Mouse (Mus musculus) spleen, adult 2 months (tissue): ENCODE measurements at regions not wholly inside any gene's neighbourhood (a gene's known extent, or its start where the extent isn't known, plus 50 kb on each side); places are given as distances from the start of the nearest gene placed in this dataset.

Experiments
- CTCF ChIP-seq: fragments of 200-500 bp; IDR thresholded peaks from 2 replicates; pipeline ENCODE4 v1.5.1; 2011; ENCODE audit warnings: mild to moderate bottlenecking, inconsistent platforms; ENCODE audit not compliant: insufficient read depth, insufficient read length, insufficient replicate concordance; ENCODE audit errors: extremely low read depth
- POLR2A ChIP-seq: fragments of 200-500 bp; IDR thresholded peaks from 2 replicates; pipeline ENCODE4 v1.6.1; 2011; ENCODE audit warnings: low read depth, low read length, inconsistent platforms

DNA sequence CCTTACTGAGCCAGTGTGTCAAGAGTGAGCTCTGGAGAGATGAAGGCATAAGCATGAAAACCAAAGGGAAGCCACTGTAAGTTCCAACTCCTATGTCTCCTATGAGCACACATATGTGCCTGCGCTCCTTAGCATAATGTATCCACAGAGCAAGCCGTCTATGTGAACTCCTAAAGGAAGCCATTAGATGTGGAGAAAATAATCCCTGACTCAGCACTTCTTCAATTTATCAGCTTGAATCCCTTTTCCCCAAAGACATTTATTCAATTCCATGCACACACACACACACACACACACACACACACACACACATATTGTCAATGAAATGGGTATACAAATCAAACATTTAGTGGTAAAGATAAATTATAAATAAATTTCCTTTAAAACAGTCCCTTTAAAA is 530.4 kb upstream of the Gm26657 start:
- TF ChIP-seq CTCF (no peak), POLR2A (no peak)
